Mouse (Mus musculus): ENCODE measurements around the gene Ddx27.
A peak's percentile ranks its signal among the peaks of the same experiment; 100 is the strongest.
"Not testable (repeated sequence)": the region's sequence is repeated elsewhere in the genome, so short reads cannot be mapped to it uniquely, and the experiment has no call there.

The Ddx27 gene

GRCm38 (mm10) chr2:167014702-167015381, at the start of gene Ddx27:
Gene Ddx27 (plus strand): TSS chr2:167015193.
- peak; percentile 93 to 94 for DNase-seq (ENCODE audit: low spot score in 2 of 2)

DNA sequence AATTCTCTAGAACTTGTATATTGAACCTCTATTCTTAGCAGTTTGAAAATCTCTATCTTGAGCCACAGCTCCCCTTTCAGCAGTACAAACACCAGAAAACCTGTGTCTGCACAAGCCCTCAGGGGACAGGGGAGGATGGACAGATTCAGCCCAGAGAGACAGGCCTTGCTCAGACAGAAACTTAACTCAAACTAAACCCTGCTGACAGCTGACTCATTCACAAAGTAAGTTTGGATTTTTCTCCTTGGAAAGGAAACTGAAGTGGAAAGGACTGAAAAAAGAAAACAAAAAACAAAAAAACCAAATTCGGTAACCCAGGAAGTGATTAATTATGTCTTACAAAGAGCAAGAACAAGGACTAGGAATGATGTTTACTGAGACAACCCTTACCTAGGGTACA, 41.8 kb upstream of the Ddx27 start:
- no peak for DNase-seq (ENCODE audit: low spot score in 2 of 2)

GRCm38 (mm10) chr2:166974177-166974872, 40.7 kb upstream of the Ddx27 start:
- no peak for DNase-seq (ENCODE audit: low spot score in 2 of 2)

DNA sequence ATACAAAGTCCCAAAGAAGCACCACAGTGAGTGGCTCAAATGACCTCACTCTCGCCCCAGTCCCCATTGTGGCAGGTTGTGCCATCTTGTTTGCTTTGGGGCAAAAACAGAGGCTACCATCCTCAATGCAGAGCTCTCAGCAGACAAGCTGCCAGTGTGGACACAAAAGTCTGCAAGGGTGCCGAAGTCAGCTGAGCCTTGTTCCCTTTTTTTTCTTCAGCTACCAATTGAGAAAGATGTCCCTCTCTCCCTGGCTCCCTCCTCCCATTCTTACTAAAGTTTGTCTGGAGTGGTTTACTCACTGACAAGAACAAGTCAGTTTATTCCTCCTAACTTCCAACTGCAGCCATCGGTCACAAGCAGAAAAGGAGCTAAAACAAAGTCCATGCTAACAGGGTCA, 38.6 kb upstream of the Ddx27 start:
- DNase-seq (ENCODE audit: low spot score in 2 of 2): no peak

GRCm38 (mm10) chr2:166977490-166977889, 37.5 kb upstream of the Ddx27 start:
- no peak for DNase-seq (ENCODE audit: low spot score in 2 of 2)

DNA sequence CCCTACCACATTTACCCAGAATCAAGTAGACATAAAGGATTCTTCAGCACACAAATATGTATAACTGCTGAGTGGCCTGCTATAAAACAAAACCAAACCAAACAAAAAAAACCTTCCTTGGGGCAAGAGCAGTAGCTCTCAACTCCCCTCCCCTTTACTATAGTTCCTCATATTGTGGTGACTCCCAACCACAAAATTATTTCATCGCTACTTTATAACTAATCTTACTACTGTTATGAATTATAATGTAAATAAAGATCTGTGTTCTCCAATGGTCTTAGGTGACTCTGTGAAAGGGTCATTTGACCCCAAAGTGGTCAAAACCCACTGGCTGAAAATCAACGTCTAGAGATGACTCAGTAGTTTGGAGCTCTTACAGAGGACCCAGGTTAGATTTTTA, 34.8 kb upstream of the Ddx27 start:
- DNase-seq (ENCODE audit: low spot score in 2 of 2): no peak

DNA sequence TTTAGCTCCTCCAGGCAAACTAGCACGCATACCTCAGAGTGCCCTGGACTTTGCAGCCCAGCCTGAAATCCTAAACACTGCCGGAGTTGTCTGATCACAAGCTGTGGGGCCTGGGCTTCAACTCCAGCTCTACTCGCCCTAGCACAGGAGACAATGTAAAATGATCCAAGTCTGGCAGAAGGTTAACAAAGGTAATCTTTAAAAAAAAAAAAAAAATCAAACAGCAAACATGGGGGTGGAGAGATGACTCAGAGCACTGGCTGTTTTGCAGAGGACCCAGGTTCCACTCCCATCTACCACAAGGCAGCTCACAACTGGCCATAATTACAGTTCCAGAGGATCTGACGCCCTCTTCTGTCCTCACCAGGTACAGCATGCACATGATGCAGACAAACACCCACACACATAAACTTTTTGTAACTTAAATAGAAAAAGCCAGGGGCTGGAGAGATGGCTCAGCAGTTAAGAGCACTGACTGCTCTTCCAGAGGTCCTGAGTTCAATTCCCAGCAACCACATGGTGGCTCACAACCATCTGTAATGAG, 31.6 kb upstream of the Ddx27 start:
- DNase-seq (ENCODE audit: low spot score in 2 of 2): no peak

DNA sequence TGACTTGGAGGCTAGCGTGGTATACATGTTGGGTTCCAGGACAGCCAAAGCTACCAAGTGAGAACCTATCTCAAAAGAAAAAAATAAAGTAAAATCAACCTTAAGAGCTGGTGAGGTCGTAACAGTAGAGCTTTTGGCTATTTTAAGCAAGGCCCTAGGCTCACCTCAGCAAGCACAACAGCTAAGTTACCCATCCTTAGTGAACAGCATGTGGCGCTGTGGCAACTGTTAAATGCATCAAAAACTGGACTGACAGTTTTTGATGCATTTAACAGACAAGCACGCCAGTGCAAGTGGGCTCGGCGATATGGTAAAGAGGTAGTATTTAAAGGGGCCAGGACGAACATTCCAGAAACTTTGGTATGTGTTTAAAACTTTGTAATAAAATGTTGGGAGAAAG, 24.1 kb upstream of the Ddx27 start:
- no peak for DNase-seq (ENCODE audit: low spot score in 2 of 2)

DNA sequence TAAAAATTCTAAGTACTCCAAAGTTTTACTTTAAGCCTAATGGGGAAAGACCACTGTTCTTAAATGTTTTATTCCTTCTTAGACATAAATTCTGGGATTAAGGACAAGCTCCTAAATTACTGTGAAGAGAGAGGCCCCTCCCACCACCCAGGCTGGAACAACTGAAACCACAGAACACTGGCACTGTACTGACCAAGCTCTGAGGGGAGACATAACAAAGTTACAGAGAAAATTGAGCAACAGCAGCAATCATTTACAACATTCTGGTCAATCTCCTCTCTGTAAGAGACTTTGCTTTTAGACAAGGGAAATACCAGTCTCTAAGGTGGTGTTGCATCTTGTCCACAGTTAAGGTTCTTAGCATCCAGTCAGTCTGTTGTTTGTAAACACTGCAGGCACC, 23.0 kb upstream of the Ddx27 start:
- DNase-seq (ENCODE audit: low spot score in 2 of 2): no peak

- DNase-seq (ENCODE audit: low spot score in 2 of 2): peak in 1 of 2 experiments; percentile 26
These were observed 19.8 kb upstream of the Ddx27 start for GRCm38 (mm10) chr2:166995021-166995795.

- DNase-seq (ENCODE audit: low spot score in 2 of 2): peak; percentile 91 to 95
These were observed 19.0 kb upstream of the Ddx27 start, which contains the start of gene Stau1 for GRCm38 (mm10) chr2:166995796-166996532. Gene Stau1 (minus strand): TSS chr2:166996299.

GRCm38 (mm10) chr2:166996533-166996894, 18.5 kb upstream of the Ddx27 start:
- DNase-seq (ENCODE audit: low spot score in 2 of 2): no peak

DNA sequence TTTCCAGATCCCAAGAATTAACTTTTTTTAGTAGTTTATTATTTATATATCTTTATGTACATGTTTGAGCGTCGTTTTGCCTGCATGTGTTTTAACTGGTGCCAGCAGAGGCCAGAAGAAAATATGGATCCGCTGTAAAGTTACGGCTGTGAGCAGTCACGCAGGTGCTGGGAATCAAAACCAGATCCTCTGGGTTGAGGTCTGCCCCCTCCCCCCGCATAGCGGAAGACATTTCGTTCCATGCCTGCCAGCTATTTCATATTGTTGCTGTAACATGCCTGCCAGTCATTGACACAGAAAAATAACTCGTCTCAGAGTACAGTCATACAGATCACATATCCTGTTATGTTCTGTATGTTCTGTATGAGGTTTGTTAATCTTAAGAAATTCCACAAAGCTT, 13.5 kb upstream of the Ddx27 start:
- no peak for DNase-seq (ENCODE audit: low spot score in 2 of 2)

GRCm38 (mm10) chr2:167004099-167004854, 10.7 kb upstream of the Ddx27 start:
- peak; percentile 62 to 83 for DNase-seq (ENCODE audit: low spot score in 2 of 2)

- no peak for DNase-seq (ENCODE audit: low spot score in 2 of 2)
These were observed 8.6 kb upstream of the Ddx27 start for GRCm38 (mm10) chr2:167006355-167006754.

- peak in 1 of 2 experiments; percentile 33 for DNase-seq (ENCODE audit: low spot score in 2 of 2)
These were observed 7.9 kb upstream of the Ddx27 start for GRCm38 (mm10) chr2:167007001-167007491.

DNA sequence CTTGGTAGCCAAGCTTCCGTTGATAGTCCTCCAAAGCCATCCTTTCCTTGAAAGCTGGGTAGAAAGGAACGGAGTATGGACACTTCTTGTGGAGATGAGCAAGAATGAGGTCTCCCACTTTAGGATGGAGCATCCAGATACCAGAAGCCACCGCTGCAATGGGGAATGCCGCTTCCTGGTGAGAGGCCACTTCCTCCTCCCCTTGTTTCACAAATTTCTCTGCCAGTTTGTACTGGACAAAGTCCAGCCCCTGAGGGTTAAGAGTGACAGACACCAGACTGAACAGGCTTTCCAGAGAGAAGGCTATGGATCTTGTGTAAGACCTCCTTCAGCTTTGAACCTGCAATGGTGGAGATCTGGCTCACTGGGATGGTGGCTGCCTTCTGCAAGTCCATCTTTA, 7.4 kb upstream of the Ddx27 start:
- not testable (repeated sequence) for DNase-seq (ENCODE audit: low spot score in 2 of 2)

DNA sequence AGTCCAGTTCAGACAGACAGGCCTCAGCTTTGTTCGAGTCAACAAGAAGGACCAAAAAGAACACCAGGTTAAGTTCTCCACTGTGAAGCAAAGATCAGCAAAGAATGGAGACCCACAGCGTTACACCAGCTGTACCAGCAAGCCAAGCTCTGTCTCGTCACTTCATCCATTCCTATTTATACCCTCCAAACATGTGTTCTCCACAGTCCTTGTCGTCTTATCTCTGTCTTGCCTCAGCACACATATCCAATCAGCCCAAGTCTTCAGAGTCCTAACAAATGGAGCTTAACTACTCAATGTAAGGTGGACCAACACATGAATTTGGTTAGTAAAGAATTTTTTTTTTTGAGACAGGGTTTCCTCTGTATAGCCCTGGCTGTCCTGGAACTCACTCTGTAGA, 5.5 kb upstream of the Ddx27 start:
- DNase-seq (ENCODE audit: low spot score in 2 of 2): no peak

- peak in 1 of 2 experiments; percentile 29 for DNase-seq (ENCODE audit: low spot score in 2 of 2)
These were observed 4.4 kb upstream of the Ddx27 start for GRCm38 (mm10) chr2:167010546-167010945.

DNA sequence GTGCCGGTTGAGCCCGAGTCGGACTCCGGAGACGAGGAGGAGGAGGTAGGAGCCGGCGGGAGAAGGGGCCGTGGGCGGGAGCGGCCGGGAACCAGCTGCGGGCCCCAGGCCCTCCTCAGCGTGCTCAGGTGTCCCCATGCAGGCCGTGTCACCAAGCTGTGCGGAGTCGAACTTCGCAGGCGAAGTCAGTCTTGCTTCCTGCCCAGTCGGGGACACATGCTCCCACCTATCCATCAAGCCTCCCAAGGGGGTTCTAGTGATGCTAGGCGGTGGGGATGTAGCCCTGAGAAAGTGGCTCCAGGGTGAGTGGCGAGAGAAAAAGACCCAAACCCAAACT, 357 bp downstream of the Ddx27 start:
- no peak for DNase-seq (ENCODE audit: low spot score in 2 of 2)

DNA sequence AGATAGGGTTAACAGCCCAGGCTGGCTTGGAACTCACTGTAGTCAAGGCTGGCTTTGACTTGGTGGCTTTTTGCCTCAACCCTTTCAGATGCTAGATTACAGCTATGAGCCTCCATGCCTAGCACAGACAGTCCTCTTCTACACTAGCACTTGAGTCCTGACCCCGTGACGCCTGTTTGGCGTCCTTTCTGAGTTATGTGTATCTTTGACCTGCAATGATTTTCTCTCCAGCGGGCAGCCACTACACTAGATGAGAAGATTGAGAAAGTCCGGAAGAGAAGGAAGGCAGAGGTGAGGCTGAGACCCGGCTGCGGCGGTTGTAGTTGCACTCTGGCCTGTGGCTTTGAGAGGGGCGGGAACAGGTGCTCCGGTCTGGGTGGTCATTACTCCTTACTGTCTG, 4.4 kb downstream of the Ddx27 start:
- no peak for DNase-seq (ENCODE audit: low spot score in 2 of 2)
